Mouse (Mus musculus): ENCODE results near the gene Gm20867.
"Not testable (repeated sequence)": the region's sequence is repeated elsewhere in the genome, so short reads cannot be mapped to it uniquely, and the experiment has no call there.

The Gm20867 gene

GRCm38 (mm10) chrY:77963104-77963503 is at the start of gene Gm20867:
Gm20867 (minus strand) TSS chrY:77963204.
- DNase-seq: not testable (repeated sequence)

Measured in kidney, adult 8-10 months (tissue).